Mouse (Mus musculus) MEL (cell line): ENCODE results near the gene Pacsin2. TPM values are rescaled to one million over a fixed set of nuclear protein-coding genes. Genes with fewer than 3 reads are reported as not detected.
"Not testable (repeated sequence)": the region's sequence is repeated elsewhere in the genome, so short reads cannot be mapped to it uniquely, and the experiment has no call there.

Source experiments
- DNase-seq: peaks from one replicate; pipeline ENCODE4 v3.0.0; 2011; ENCODE audit warnings: low read depth, low spot score
- H3K27ac ChIP-seq: 2 replicates; pipeline ENCODE4 v1.5.1; 2012; ENCODE audit warnings: low read depth, mild to moderate bottlenecking, control low read depth, low read length, moderate library complexity; ENCODE audit not compliant: control insufficient read depth
- H3K27me3 ChIP-seq, 2 experiments: fragments of 150-350 bp in 1 of 2; sonication (generic) in 1 of 2; 2 replicates each; pipeline ENCODE4 v1.6.1; 2012; ENCODE audit warnings: low read length in 2 of 2, mild to moderate bottlenecking in 2 of 2, improper control_type of control experiment in 1 of 2, moderate library complexity in 1 of 2; ENCODE audit not compliant: insufficient read depth in 2 of 2, control insufficient read depth in 1 of 2
- H3K36me3 ChIP-seq, 2 experiments: 2 replicates each; pipeline ENCODE4 v1.6.1; 2012 to 2014; ENCODE audit warnings: low read length in 2 of 2, improper control_type of control experiment in 1 of 2, inconsistent platforms in 1 of 2, mild to moderate bottlenecking in 1 of 2; ENCODE audit not compliant: insufficient read depth in 2 of 2, control insufficient read depth in 1 of 2
- H3K4me1 ChIP-seq, 2 experiments: fragments of 150-350 bp in 1 of 2; sonication (generic) in 1 of 2; 2 replicates each; pipeline ENCODE4 v1.6.1; 2012; ENCODE audit warnings: low read length in 2 of 2, improper control_type of control experiment in 1 of 2, mild to moderate bottlenecking in 1 of 2; ENCODE audit not compliant: insufficient read depth in 2 of 2, control insufficient read depth in 1 of 2
- H3K4me3 ChIP-seq, 2 experiments: fragments of 150-350 bp in 1 of 2; sonication (generic) in 1 of 2; 2 replicates each; pipeline ENCODE4 v1.5.1; 2012; ENCODE audit warnings: low read depth in 2 of 2, low read length in 2 of 2, mild to moderate bottlenecking in 2 of 2, moderate library complexity in 2 of 2, control low read depth in 1 of 2, improper control_type of control experiment in 1 of 2; ENCODE audit not compliant: control insufficient read depth in 1 of 2, insufficient read depth in 1 of 2
- H3K79me2 ChIP-seq: 2 replicates; pipeline ENCODE4 v1.6.1; 2012; ENCODE audit warnings: mild to moderate bottlenecking, low read length, moderate library complexity; ENCODE audit not compliant: control insufficient read depth, poor library complexity, insufficient read depth
- H3K9ac ChIP-seq: 2 replicates; pipeline ENCODE4 v1.6.1; 2012; ENCODE audit warnings: low read depth, mild to moderate bottlenecking, control low read depth, low read length, moderate library complexity; ENCODE audit not compliant: control insufficient read depth, poor library complexity, severe bottlenecking
- H3K9me3 ChIP-seq: fragments of 150-350 bp; sonication (generic); replicated peaks from 2 replicates; pipeline ENCODE4 v1.6.1; 2012; ENCODE audit warnings: mild to moderate bottlenecking, low read length, improper control_type of control experiment, moderate library complexity; ENCODE audit not compliant: insufficient read depth
- BHLHE40 ChIP-seq: IDR thresholded peaks from 2 replicates; pipeline ENCODE4 v1.6.1; 2012; ENCODE audit warnings: low read depth, mild to moderate bottlenecking, inconsistent platforms, low read length, improper control_type of control experiment, borderline replicate concordance
- E2F4 ChIP-seq: IDR thresholded peaks from 2 replicates; pipeline ENCODE4 v1.6.1; 2011; ENCODE audit warnings: low read depth, low read length, improper control_type of control experiment, borderline replicate concordance
- ELF1 ChIP-seq: IDR thresholded peaks from 2 replicates; pipeline ENCODE4 v1.6.1; 2014; ENCODE audit warnings: low read depth, mild to moderate bottlenecking, inconsistent platforms, low read length, improper control_type of control experiment, moderate library complexity
- ETS1 ChIP-seq: IDR thresholded peaks from 2 replicates; pipeline ENCODE4 v1.6.1; 2012; ENCODE audit warnings: low read depth, mild to moderate bottlenecking, inconsistent platforms, low read length, improper control_type of control experiment, moderate library complexity
- HCFC1 ChIP-seq: IDR thresholded peaks from 2 replicates; pipeline ENCODE4 v1.6.1; 2012; ENCODE audit warnings: low read depth, mild to moderate bottlenecking, inconsistent platforms, low read length, improper control_type of control experiment, moderate library complexity
- JUND ChIP-seq: IDR thresholded peaks from 2 replicates; pipeline ENCODE4 v1.6.1; 2011; ENCODE audit warnings: low read depth, mild to moderate bottlenecking, improper control_type of control experiment, low read length
- MAFK ChIP-seq: IDR thresholded peaks from 2 replicates; pipeline ENCODE4 v1.6.1; 2011; ENCODE audit warnings: low read depth, mild to moderate bottlenecking, low read length, improper control_type of control experiment, borderline replicate concordance
- MXI1 ChIP-seq: IDR thresholded peaks from 2 replicates; pipeline ENCODE4 v1.6.1; 2011; ENCODE audit warnings: mild to moderate bottlenecking, low read depth, low read length, improper control_type of control experiment
- NELFE ChIP-seq: IDR thresholded peaks from 2 replicates; pipeline ENCODE4 v1.6.1; 2011; ENCODE audit warnings: low read depth, low read length, improper control_type of control experiment
- NRF1 ChIP-seq: IDR thresholded peaks from 2 replicates; pipeline ENCODE4 v1.6.1; 2014; ENCODE audit warnings: low read depth, mild to moderate bottlenecking, inconsistent platforms, low read length, improper control_type of control experiment, moderate library complexity; ENCODE audit not compliant: poor library complexity, insufficient read depth, severe bottlenecking
- POLR2A ChIP-seq, 2 experiments: IDR thresholded peaks; 2 replicates each; pipeline ENCODE4 v1.6.1; 2011 to 2012; ENCODE audit warnings: low read length in 2 of 2, mild to moderate bottlenecking in 2 of 2, control low read depth in 1 of 2, improper control_type of control experiment in 1 of 2, low read depth in 1 of 2, moderate library complexity in 1 of 2; ENCODE audit not compliant: control insufficient read depth in 1 of 2, insufficient read depth in 1 of 2, poor library complexity in 1 of 2
- POLR2AphosphoS2 ChIP-seq: IDR thresholded peaks from 2 replicates; pipeline ENCODE4 v1.6.1; 2011; ENCODE audit warnings: low read length, improper control_type of control experiment
- RAD21 ChIP-seq: IDR thresholded peaks from 2 replicates; pipeline ENCODE4 v1.6.1; 2011; ENCODE audit warnings: mild to moderate bottlenecking, low read depth, low read length, improper control_type of control experiment
- RCOR1 ChIP-seq: IDR thresholded peaks from 2 replicates; pipeline ENCODE4 v1.6.1; 2012; ENCODE audit warnings: low read depth, mild to moderate bottlenecking, inconsistent platforms, low read length, improper control_type of control experiment
- SIN3A ChIP-seq: IDR thresholded peaks from 2 replicates; pipeline ENCODE4 v1.6.1; 2012; ENCODE audit warnings: low read length, improper control_type of control experiment, inconsistent platforms
- SMC3 ChIP-seq: IDR thresholded peaks from 2 replicates; pipeline ENCODE4 v1.6.1; 2011; ENCODE audit warnings: low read depth, low read length, improper control_type of control experiment
- USF1 ChIP-seq: IDR thresholded peaks from 2 replicates; pipeline ENCODE4 v1.6.1; 2014; ENCODE audit warnings: low read depth, mild to moderate bottlenecking, inconsistent platforms, low read length, improper control_type of control experiment, moderate library complexity
- ZMIZ1 ChIP-seq: IDR thresholded peaks from 2 replicates; pipeline ENCODE4 v1.6.1; 2012; ENCODE audit warnings: low read depth, mild to moderate bottlenecking, inconsistent platforms, low read length, improper control_type of control experiment, moderate library complexity
- polyA plus RNA-seq, 2 experiments: library from polyadenylated mRNA; stranded (reverse) in 1 of 2; unstranded in 1 of 2; fragments of >175 nt in 1 of 2; fragments of >200 nt in 1 of 2; gene quantifications; 2 replicates each; pipeline versions ENCODE4 v1.2.1 to v1.2.4; 2012; ENCODE audit warnings: low replicate concordance in 2 of 2, low read depth in 1 of 2; ENCODE audit not compliant: insufficient read length in 2 of 2, insufficient read depth in 1 of 2, missing spikeins in 1 of 2
- total RNA-seq: library from RNA; depleted of rRNA; stranded (reverse); fragments of 300-350 nt; gene quantifications from 2 replicates; pipeline ENCODE4 v1.2.3, GENCODE M21; 2012

Gene Pacsin2
- total and polyA plus RNA-seq, 3 experiments = 58.7 to 425 (median 103) TPM

GRCm38 (mm10) chr15:83463369-83464082, 880 bp downstream of the Pacsin2 start:
- TF ChIP-seq E2F4 (no peak), POLR2A (IDR thresholded peaks at IDR 0.05; ENCODE audit: control insufficient read depth in 1 of 2, insufficient read depth in 1 of 2, low read depth in 1 of 2, low read length in 2 of 2, poor library complexity in 1 of 2) (no peak), HCFC1 (no peak), SMC3 (no peak), RCOR1 (no peak), USF1 (no peak), RAD21 (no peak), ETS1 (no peak), POLR2AphosphoS2 (no peak), ZMIZ1 (no peak), JUND (no peak), MAFK (no peak), NELFE (no peak), SIN3A (no peak; the same call in 1 of the 2 replicates), MXI1 (no peak), NRF1 (no peak), BHLHE40 (no peak), ELF1 (no peak)
- TF ChIP-seq, all 39 proteins: peak for 0
- H3K36me3 ChIP-seq = peaks cover 0 to 27% of the 10 kb centered on the region in 2 experiments; a peak in 2 of 4 replicates
- H3K9ac ChIP-seq = peak overlapping the region; percentile 97
- peaks cover 5 to 30% of the 10 kb centered on the region in 2 experiments for H3K4me1 ChIP-seq
- peak overlapping the region; percentile 64 for H3K27ac ChIP-seq
- H3K79me2 ChIP-seq = peaks cover 39% of the 10 kb centered on the region
- no peaks in the 10 kb centered on the region for H3K27me3 ChIP-seq
- peak; percentile 70 for DNase-seq
- H3K9me3 ChIP-seq = no peaks in the 10 kb centered on the region
- H3K4me3 ChIP-seq = peak overlapping the region; percentile 83 to 98

DNA sequence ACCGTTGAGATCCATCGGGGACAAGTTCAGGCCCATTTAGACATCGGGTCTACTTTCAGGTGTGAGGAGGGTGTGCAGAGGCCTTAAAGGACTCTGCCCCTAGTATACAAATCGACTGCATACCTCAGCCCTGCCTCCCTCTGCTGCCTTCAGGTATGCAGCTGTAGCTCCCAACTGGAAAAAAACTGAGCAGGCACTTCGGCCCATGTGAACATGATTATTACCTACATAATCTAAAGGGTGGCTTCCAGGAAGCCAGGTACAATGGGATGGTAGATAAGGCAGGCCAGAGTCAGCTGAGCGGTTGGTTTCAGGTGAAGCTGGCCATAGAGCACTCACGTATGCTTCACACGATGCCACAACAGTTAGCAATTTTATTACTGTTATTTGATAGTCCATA, 2.1 kb downstream of the Pacsin2 start:
- H3K9me3 ChIP-seq, H3K9ac ChIP-seq, H3K27me3 ChIP-seq, H3K4me3 ChIP-seq, H3K27ac ChIP-seq, DNase-seq: not testable (repeated sequence)
- Histone ChIP-seq H3K79me2 (peaks cover 48% of the 10 kb centered on the region), H3K36me3 (peaks cover 0 to 27% of the 10 kb centered on the region in 2 experiments; a peak in 2 of 4 replicates), H3K4me1 (peaks cover 5 to 30% of the 10 kb centered on the region in 2 experiments)
